Mouse (Mus musculus): ENCODE measurements around the gene 1520401A03Rik.

1520401A03Rik gene

DNA sequence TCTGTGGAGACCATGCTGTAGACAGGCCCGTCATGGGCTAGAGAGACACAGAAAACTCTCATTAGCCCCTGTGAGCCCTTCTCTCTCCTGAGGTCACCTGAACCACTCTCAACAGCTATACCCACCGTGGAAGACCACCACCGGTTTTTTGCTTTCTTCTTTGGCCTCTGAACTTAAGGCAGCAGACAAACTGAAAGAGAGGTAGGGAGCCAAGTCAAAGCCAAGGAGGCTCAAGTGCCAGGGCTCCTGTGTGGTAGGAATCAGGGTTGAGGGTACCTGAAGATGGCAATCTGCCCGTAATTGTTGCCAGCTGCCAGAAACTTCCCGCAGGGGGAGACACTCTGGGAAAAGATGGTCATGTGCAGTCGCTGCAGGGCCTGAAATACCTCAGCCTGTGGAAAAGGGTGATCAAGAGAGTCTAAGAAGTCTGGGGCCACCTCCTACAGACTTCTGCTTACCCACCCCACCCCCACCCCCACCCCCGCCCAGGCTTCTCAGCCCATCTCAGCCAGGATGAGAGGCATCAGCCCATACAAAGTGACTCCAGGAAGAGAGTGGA lies 52.0 kb downstream of the 1520401A03Rik start:
- DNase-seq (ENCODE audit: low read depth, low spot score), result no peak

DNA sequence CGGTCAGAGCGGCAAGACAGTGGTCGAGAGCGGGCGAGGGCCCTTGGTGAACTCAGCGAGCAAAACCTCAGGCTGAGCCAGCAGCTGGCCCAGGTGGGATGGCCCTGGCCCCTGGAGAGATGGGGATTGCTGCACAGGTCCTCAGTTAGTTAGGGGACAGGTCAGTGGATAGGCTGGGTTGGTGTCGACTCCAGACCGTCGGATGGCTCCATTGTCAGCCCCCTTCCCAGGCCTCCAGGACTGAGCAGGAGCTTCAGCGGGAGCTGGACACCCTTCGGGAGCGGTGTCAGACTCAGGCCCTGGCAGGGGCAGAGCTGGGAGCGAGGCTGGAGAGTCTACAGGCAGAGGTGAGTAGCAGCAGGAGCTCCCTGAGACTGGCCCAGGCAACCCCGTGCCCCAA lies 57.1 kb downstream of the 1520401A03Rik start:
- DNase-seq (ENCODE audit: low read depth, low spot score), result no peak

- DNase-seq (ENCODE audit: low read depth, low spot score), result no peak
These were observed 58.0 kb downstream of the 1520401A03Rik start for GRCm38 (mm10) chr17:23664556-23665021.

- DNase-seq (ENCODE audit: low read depth, low spot score), result no peak
These were observed 61.1 kb downstream of the 1520401A03Rik start for GRCm38 (mm10) chr17:23661526-23661925.

- DNase-seq (ENCODE audit: low read depth, low spot score), result no peak
These were observed 61.7 kb downstream of the 1520401A03Rik start for GRCm38 (mm10) chr17:23660876-23661200.

GRCm38 (mm10) chr17:23660117-23660875 lies 62.3 kb downstream of the 1520401A03Rik start, which contains the start of gene Bicdl2:
TSS of gene Bicdl2 (plus strand) at chr17:23660506.
- DNase-seq (ENCODE audit: low read depth, low spot score), result no peak

DNA sequence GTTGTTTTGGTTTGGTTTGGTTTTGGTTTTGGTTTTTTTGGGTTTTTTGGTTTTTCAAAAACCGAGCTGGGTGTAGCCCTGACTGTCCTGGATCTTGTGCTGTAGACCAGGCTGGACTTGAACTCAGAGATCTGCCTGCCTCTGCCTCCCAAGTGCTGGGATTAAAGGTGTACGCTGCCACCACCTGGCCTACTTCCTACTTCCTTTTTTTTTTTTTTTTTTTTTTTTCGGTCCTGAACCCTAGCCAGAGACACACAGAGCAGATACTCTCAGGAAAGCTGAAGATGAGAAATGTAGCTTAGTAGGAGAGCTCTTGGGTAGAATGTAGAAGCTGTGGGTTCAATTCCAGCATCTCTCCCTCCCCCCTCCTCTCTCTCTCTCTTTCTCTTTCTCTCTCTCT lies 64.1 kb downstream of the 1520401A03Rik start:
- no peak for DNase-seq (ENCODE audit: low read depth, low spot score)

All from skeletal muscle tissue, adult 2 months (tissue).